Mouse (Mus musculus) liver, embryonic 16.5 days (tissue): ENCODE measurements around the gene Prmt9. TPM values are rescaled to one million over a fixed set of nuclear protein-coding genes. Genes with fewer than 3 reads are reported as not detected.
A peak's percentile ranks its signal among the peaks of the same experiment; 100 is the strongest.

Experiments
- ATAC-seq: fragments of 200-750 bp; cut with Nextera tagmentation; 2 replicates; pipeline ENCODE4 v1.8.0; 2017; ENCODE audit warnings: low read depth, mild to moderate bottlenecking, moderate number of reproducible peaks, moderate library complexity
- H3K27ac ChIP-seq: fragments of 300-500 bp; sonication (generic); 2 replicates; pipeline ENCODE4 v1.5.1; 2014; ENCODE audit warnings: mild to moderate bottlenecking, low read length
- H3K27me3 ChIP-seq: fragments of 300-500 bp; sonication (generic); 2 replicates; pipeline ENCODE4 v1.6.1; 2014; ENCODE audit warnings: low read depth, low read length, mixed read lengths; ENCODE audit not compliant: control insufficient read depth, insufficient read depth
- H3K36me3 ChIP-seq: fragments of 300-500 bp; sonication (generic); 2 replicates; pipeline ENCODE4 v1.6.1; 2014; ENCODE audit warnings: mild to moderate bottlenecking; ENCODE audit not compliant: control insufficient read depth, insufficient read depth
- H3K4me1 ChIP-seq: fragments of 300-500 bp; sonication (generic); 2 replicates; pipeline ENCODE4 v1.6.1; 2014; ENCODE audit warnings: low read depth, low read length, mixed read lengths; ENCODE audit not compliant: control insufficient read depth
- H3K4me2 ChIP-seq: fragments of 300-500 bp; sonication (generic); 2 replicates; pipeline ENCODE4 v1.6.1; 2014; ENCODE audit warnings: low read depth, low read length, mixed read lengths
- H3K4me3 ChIP-seq: fragments of 300-500 bp; sonication (generic); 2 replicates; pipeline ENCODE4 v1.5.1; 2014; ENCODE audit warnings: low read depth, mild to moderate bottlenecking, low read length
- H3K9ac ChIP-seq: fragments of 300-500 bp; sonication (generic); 2 replicates; pipeline ENCODE4 v1.6.1; 2014; ENCODE audit warnings: low read depth, low read length
- H3K9me3 ChIP-seq: fragments of 300-500 bp; sonication (generic); replicated peaks from 2 replicates; pipeline ENCODE4 v1.6.1; 2016; ENCODE audit warnings: low read length; ENCODE audit not compliant: control insufficient read depth
- WGBS: fragments of 180-500 bp; shearing (Covaris S2); extraction: QIAGEN DNeasy Blood & Tissue Kit; methylation state at CpG from one replicate; pipeline ENCODE4 v1.1.7; 2014; ENCODE audit not compliant: insufficient replicate concordance; 5-methylcytosine and 5-hydroxymethylcytosine counted together
- polyA plus RNA-seq: library from polyadenylated mRNA; unstranded; fragments of >200 nt; fragmentation: Nextera tagmentation; extraction: Ambion mirVana; gene quantifications from 2 replicates; pipeline ENCODE4 v1.2.1, GENCODE M21; 2015

Prmt9 gene
- polyA plus RNA-seq, 1 experiment from 2014 or later = 7.3 TPM

DNA sequence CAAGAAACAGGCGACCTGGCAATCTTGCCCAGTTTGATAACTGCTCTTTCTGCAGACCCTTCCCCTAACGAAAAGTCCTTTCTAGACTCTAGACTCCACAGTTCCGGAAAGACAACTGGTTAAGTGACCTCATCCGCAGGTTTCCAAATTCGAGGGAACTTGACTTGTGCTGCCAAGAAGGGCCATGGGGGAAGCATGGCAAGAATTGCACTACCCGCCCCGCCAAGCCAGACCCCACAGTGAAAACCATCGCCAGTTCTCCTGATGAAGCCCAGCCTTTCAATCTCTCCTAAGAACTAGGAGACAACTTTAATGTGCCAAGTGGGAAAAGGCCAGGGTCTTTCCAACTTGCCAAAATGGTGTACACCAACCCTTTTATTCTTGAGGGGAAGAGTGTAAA lies 34.0 kb upstream of the Prmt9 start:
- H3K27me3 ChIP-seq = no peaks in the 10 kb centered on the region
- no peak overlapping the region for H3K4me2 ChIP-seq
- H3K4me1 ChIP-seq = peaks cover 13% of the 10 kb centered on the region
- no peaks in the 10 kb centered on the region for H3K36me3 ChIP-seq
- H3K9me3 ChIP-seq = no peaks in the 10 kb centered on the region
- no peak overlapping the region for H3K9ac ChIP-seq
- WGBS = 76% methylated on average over 8 of the region's 8 CpGs
- H3K27ac ChIP-seq = no peak overlapping the region
- no peak overlapping the region for H3K4me3 ChIP-seq
- no peak for ATAC-seq

DNA sequence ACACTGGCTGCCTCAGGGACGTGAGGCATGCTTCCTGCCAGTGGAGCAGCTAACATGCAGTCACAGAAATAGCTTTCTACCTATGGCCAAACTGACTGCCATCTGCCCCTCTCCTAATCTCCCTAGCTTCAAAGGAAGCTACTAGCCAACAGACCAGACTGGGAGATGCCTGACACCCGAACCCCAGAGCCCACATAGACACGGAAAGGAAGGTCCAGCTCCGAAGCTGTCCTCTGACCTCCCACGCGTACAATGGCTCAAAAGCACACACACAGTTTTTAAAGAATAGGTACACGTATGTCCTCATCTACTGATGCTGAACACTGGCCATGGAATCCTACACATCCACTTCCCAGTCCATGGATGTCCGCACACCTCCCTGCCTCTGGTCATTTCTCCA lies 33.4 kb upstream of the Prmt9 start:
- no peak overlapping the region for H3K4me3 ChIP-seq
- no peaks in the 10 kb centered on the region for H3K36me3 ChIP-seq
- H3K9me3 ChIP-seq = no peaks in the 10 kb centered on the region
- peak overlapping the region; percentile 2; the same call in 1 of the 2 replicates for H3K4me2 ChIP-seq
- ATAC-seq = no peak
- H3K27me3 ChIP-seq = no peaks in the 10 kb centered on the region
- peaks cover 13% of the 10 kb centered on the region for H3K4me1 ChIP-seq
- no peak overlapping the region for H3K9ac ChIP-seq
- WGBS = 67% methylated on average over 8 of the region's 8 CpGs
- H3K27ac ChIP-seq = no peak overlapping the region

DNA sequence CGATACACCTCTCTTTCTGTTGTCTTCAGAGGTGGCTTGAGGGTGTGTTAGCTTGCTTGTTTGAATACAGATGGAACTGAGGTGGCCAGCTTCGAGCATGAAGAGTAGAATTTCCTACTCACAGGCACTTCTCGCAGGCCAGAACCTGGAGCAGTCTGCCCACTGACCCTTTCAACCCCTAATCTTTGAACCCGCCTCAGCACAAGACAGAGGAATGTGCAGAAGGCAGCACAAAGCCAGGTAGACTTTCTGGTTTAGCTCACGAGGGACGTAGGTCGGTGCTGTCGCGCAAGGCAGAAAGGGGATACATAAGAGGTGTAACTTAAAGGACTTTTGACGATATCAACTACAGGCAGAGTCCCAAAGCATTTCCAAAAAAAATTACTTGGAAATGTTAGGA lies 32.4 kb upstream of the Prmt9 start:
- Histone ChIP-seq H3K4me1 (peaks cover 13% of the 10 kb centered on the region), H3K4me3 (peak overlapping the region; percentile 76), H3K4me2 (peak overlapping the region; percentile 95), H3K27ac (no peak overlapping the region), H3K9ac (peak overlapping the region; percentile 76), H3K36me3 (no peaks in the 10 kb centered on the region), H3K9me3 (no peaks in the 10 kb centered on the region), H3K27me3 (no peaks in the 10 kb centered on the region)
- WGBS = 8% methylated on average over 10 of the region's 10 CpGs
- no peak for ATAC-seq

DNA sequence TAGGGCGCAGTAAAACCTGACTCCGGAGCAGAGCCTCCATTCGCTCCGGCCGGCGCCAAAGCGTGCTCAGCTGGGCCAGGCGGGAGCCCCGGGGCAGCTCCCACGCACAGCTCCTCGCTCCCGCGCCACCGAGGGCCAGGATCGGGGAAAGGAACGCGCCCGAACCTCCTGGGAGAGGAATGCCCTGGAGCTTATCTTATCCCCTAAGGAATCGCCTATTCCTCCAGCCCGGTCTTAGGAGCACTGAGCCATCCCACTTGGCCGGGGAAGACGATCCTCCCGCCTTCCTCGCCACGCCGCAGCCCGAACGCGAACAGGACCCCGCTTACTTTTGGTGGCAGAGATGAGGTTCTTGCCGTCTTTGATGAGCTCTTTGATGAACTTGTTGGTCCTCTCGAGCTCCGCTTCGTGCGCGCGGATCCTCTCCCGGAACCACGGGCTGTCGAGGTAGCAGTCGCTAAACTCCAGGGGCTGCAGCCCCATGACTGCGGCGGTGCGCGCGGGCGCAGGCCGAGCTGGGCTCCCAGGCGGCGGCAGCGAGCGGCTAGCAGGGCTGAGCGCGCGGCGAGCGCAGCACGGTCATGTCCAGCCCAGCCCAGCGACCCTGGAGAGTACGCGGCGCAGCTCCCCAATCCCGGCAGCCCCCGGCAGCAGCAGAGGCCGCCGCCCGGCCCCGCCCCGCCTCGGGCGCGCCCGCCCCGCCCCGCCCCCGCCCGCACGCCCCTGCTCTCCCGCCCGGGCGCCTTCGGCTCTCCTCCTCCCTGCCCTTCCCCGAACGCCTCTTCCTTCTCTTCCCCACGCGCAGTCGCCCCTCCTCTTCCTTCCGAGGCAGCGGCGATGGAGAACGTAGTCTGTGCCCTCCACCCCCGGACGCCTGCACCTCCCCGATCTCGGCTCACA lies 31.6 kb upstream of the Prmt9 start, which contains the start of gene Arhgap10:
Gene Arhgap10, minus strand, starts transcription at position 653 of the 900 bp plus-strand sequence.
- H3K27me3 ChIP-seq = no peaks in the 10 kb centered on the region
- peak within 1 kb of the TSS; percentile 76 for H3K9ac ChIP-seq
- peak within 1 kb of the TSS; percentile 95 for H3K4me2 ChIP-seq
- ATAC-seq = peak; percentile 91
- no peaks in the 10 kb centered on the region for H3K9me3 ChIP-seq
- WGBS = under 1% methylated on average over 64 of the region's 95 CpGs
- H3K36me3 ChIP-seq = no peaks in the 10 kb centered on the region
- H3K4me3 ChIP-seq = peak within 1 kb of the TSS; percentile 76
- peak within 1 kb of the TSS; percentile 74 for H3K27ac ChIP-seq
- peaks cover 13% of the 10 kb centered on the region for H3K4me1 ChIP-seq

DNA sequence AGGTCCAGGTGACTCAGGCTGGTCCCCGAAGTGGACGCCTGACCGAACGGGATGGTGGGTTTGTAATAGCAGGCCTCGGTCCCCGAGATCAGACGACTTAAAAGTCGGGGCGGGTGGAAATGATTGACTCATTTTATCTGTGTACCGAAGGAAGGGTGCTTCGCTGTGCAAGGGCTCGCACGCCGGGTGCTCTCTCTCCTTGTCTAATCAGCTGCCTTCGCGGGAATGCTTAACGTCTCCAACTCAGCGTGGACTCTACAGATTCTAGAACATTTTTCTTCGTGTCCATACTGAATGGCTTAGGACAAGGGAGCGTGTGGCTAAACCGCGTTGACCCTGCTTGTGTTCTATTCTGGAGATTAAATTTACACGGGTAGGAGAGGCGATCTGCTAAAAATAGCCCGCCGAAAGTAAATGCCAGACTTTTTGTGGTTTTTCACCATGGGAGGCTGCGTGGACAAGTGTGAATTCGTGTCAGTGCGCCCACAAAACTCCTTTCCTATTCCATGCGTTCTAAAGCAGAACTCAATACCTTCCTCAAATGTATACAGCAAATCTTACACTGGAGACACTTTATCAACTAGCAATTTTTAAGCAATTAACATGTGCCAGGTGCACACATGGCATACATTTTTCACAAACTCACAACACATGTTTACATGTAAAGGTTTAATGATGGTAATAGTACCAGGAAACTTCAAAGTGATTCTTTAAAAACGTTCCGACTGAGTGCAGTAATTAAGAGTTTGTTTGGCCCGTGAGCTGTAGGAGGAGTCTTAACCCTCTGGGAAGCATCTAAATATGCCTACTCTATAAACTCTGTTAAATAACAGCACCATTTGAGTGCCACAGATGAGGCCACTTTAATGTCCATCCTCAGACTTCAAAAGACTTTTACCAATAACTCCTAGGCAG lies 30.7 kb upstream of the Prmt9 start:
- Histone ChIP-seq H3K36me3 (no peaks in the 10 kb centered on the region), H3K27me3 (no peaks in the 10 kb centered on the region), H3K4me2 (peak overlapping the region; percentile 95), H3K9ac (peak overlapping the region; percentile 70), H3K4me3 (peak overlapping the region; percentile 76), H3K9me3 (no peaks in the 10 kb centered on the region), H3K27ac (peak overlapping the region; percentile 73), H3K4me1 (peaks cover 13% of the 10 kb centered on the region)
- peak; percentile 61 for ATAC-seq
- 3% methylated on average over 33 of the region's 33 CpGs for WGBS

DNA sequence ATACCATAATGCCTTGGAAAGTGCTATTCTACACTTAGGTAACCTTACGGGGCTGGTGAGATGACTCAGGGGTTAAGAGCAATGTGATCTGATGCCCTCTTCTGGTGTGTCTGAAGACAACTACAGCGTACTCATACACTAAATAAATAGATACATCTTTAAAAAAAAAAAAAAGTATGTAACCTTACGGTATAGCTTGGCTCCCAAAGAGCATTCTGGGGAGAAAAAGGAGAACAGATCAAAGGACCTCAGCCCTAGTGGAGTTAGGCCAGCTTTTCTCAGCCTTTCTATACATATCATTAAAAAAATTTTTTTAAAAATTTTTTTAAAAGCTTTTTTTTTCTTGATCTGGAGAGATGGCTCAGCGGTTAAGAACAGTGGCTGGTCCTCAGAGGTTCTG lies 28.6 kb upstream of the Prmt9 start:
- H3K4me1 ChIP-seq = peaks cover 13% of the 10 kb centered on the region
- no peak overlapping the region for H3K4me3 ChIP-seq
- no peaks in the 10 kb centered on the region for H3K36me3 ChIP-seq
- ATAC-seq = no peak
- H3K27ac ChIP-seq = no peak overlapping the region
- H3K9me3 ChIP-seq = no peaks in the 10 kb centered on the region
- no peaks in the 10 kb centered on the region for H3K27me3 ChIP-seq
- 81% methylated on average over 4 of the region's 4 CpGs for WGBS
- no peak overlapping the region for H3K9ac ChIP-seq
- no peak overlapping the region for H3K4me2 ChIP-seq

DNA sequence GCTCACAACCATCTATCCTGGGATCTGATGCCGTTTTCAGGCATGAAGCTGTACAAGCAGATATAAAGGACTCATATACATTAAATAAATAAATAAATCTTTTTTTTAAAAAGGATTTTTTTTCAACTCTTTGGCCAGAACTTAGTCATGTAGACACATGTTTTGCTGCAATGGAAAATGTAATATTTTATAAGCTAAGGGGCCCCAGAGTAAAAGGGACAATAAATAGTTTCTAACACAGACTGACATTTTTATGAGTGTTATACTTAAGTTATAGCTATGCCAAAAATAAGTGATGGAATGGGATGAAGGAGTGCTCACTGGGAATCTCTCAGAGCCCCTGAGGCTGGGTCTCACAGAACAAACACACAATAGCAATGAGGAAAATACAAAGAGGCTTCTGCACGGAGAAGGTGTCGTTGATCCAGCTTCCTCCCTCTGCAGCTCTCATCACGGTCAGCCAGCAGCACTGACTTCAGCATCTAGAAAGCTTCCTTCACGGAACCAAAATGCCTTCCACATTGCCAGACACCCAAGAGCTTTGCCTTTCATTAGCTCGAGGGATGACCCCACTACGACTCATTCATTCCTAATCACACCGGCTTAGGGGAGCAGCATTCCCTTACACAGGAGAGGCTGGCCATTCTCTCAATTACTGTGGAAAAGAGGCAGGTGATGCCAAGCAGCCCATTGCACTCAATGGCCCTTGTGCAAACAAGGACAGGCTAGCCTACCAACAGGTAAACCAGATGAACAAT lies 28.0 kb upstream of the Prmt9 start:
- H3K9me3 ChIP-seq = no peaks in the 10 kb centered on the region
- no peak overlapping the region for H3K9ac ChIP-seq
- H3K27ac ChIP-seq = no peak overlapping the region
- WGBS = 72% methylated on average over 8 of the region's 8 CpGs
- H3K36me3 ChIP-seq = no peaks in the 10 kb centered on the region
- H3K4me1 ChIP-seq = peaks cover 13% of the 10 kb centered on the region
- H3K4me3 ChIP-seq = no peak overlapping the region
- H3K4me2 ChIP-seq = no peak overlapping the region
- no peak for ATAC-seq
- H3K27me3 ChIP-seq = no peaks in the 10 kb centered on the region

DNA sequence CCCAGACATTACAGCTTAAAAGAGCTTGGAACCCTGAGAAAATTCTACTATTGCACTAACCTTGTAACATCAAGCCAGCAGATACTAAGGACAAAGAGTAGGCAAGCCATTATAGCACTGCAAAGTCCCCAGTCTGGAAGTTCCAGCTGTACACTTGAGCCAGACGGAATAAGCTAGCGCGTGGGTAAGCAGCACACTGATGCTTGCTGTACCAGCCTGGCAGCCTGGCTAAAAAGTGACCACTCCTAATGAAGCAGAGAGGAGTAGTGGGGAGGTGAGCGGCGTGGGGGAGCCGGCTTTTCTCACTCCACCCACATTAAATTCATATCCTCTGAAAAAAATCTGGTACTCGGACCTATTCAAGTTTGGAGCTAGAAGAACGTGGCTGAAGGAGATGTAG lies 26.2 kb upstream of the Prmt9 start:
- Histone ChIP-seq H3K4me3 (no peak overlapping the region), H3K27me3 (no peaks in the 10 kb centered on the region), H3K9ac (no peak overlapping the region), H3K9me3 (no peaks in the 10 kb centered on the region), H3K4me1 (peaks cover 11% of the 10 kb centered on the region), H3K4me2 (no peak overlapping the region), H3K27ac (no peak overlapping the region), H3K36me3 (no peaks in the 10 kb centered on the region)
- 75% methylated on average over 8 of the region's 8 CpGs for WGBS
- no peak for ATAC-seq
